Mouse (Mus musculus) kidney, adult 8-10 months (tissue): ENCODE data around the gene Manf.

ENCODE experiments used
- DNase-seq, 2 experiments: peaks; one replicate each; pipeline ENCODE4 v3.0.0; 2022

The Manf gene

GRCm38 (mm10) chr9:106891829-106892551, at the start of gene Manf:
Manf (minus strand) TSS chr9:106891979.
- peak; percentile 98 to 99 for DNase-seq

- no peak for DNase-seq
Measured at GRCm38 (mm10) chr9:106934998-106935397, 43.2 kb upstream of the Manf start.

- no peak for DNase-seq
Measured at GRCm38 (mm10) chr9:106914878-106915277, 23.1 kb upstream of the Manf start.

GRCm38 (mm10) chr9:106913759-106914158, 22.0 kb upstream of the Manf start:
- no peak for DNase-seq

- DNase-seq: no peak
Measured at GRCm38 (mm10) chr9:106911624-106912023, 19.8 kb upstream of the Manf start.

GRCm38 (mm10) chr9:106908715-106909114, 16.9 kb upstream of the Manf start:
- DNase-seq: no peak

- DNase-seq: no peak
Measured at GRCm38 (mm10) chr9:106908174-106908573, 16.4 kb upstream of the Manf start.

GRCm38 (mm10) chr9:106906597-106906996, 14.8 kb upstream of the Manf start:
- no peak for DNase-seq

GRCm38 (mm10) chr9:106903791-106904134, 12.0 kb upstream of the Manf start:
- peak in 1 of 2 experiments; percentile 40 for DNase-seq

- no peak for DNase-seq
Measured at GRCm38 (mm10) chr9:106903099-106903790, 11.5 kb upstream of the Manf start.

- DNase-seq: no peak
Measured at GRCm38 (mm10) chr9:106901596-106901995, 9.8 kb upstream of the Manf start.

- DNase-seq: no peak
Measured at GRCm38 (mm10) chr9:106898901-106899300, 7.1 kb upstream of the Manf start.

- DNase-seq: no peak
Measured at GRCm38 (mm10) chr9:106893327-106893726, 1.5 kb upstream of the Manf start.

GRCm38 (mm10) chr9:106892552-106892875, 735 bp upstream of the Manf start:
- no peak for DNase-seq

- no peak for DNase-seq
Measured at GRCm38 (mm10) chr9:106891341-106891741, 438 bp downstream of the Manf start.

- DNase-seq: peak in 1 of 2 experiments; percentile 46
Measured at GRCm38 (mm10) chr9:106890496-106891240, 1.1 kb downstream of the Manf start.

GRCm38 (mm10) chr9:106889321-106889720, 2.5 kb downstream of the Manf start:
- DNase-seq: no peak

GRCm38 (mm10) chr9:106888346-106888745, 3.4 kb downstream of the Manf start:
- DNase-seq: no peak

- peak; percentile 98 to 99 for DNase-seq
Measured at GRCm38 (mm10) chr9:106886828-106887702, 4.7 kb downstream of the Manf start, which contains the start of gene Rbm15b. Rbm15b (minus strand) TSS chr9:106887428.

GRCm38 (mm10) chr9:106885901-106886731, 5.7 kb downstream of the Manf start:
- peak in 1 of 2 experiments; percentile 42 for DNase-seq

GRCm38 (mm10) chr9:106884996-106885900, 6.5 kb downstream of the Manf start:
- DNase-seq: no peak
